Mouse (Mus musculus) embryonic facial prominence, embryonic 10.5 days (tissue): ENCODE measurements around the gene Tbce. TPM values are rescaled to one million over a fixed set of nuclear protein-coding genes. Genes with fewer than 3 reads are reported as not detected.
"Not testable (repeated sequence)": the region's sequence is repeated elsewhere in the genome, so short reads cannot be mapped to it uniquely, and the experiment has no call there.

ENCODE experiments used
- DNase-seq: peaks from one replicate; pipeline ENCODE4 v3.0.0-alpha.2; 2017; ENCODE audit warnings: low spot score
- H3K27ac ChIP-seq: fragments of 300-500 bp; sonication (generic); replicated peaks from 2 replicates; pipeline ENCODE4 v1.5.1; 2016; ENCODE audit warnings: mild to moderate bottlenecking
- H3K27me3 ChIP-seq: fragments of 300-500 bp; sonication (generic); replicated peaks from 2 replicates; pipeline ENCODE4 v1.6.1; 2016; ENCODE audit warnings: low read depth, mild to moderate bottlenecking; ENCODE audit not compliant: poor library complexity, severe bottlenecking
- H3K36me3 ChIP-seq: fragments of 300-500 bp; sonication (generic); replicated peaks from 2 replicates; pipeline ENCODE4 v1.6.1; 2016; ENCODE audit warnings: mild to moderate bottlenecking, moderate library complexity
- H3K4me1 ChIP-seq: fragments of 300-500 bp; sonication (generic); 2 replicates; pipeline ENCODE4 v1.6.1; 2016
- H3K4me3 ChIP-seq: fragments of 300-500 bp; sonication (generic); 2 replicates; pipeline ENCODE4 v1.5.1; 2016; ENCODE audit warnings: mild to moderate bottlenecking, moderate library complexity
- H3K9me3 ChIP-seq: fragments of 300-500 bp; sonication (generic); 2 replicates; pipeline ENCODE4 v1.6.1; 2016; ENCODE audit warnings: mild to moderate bottlenecking
- WGBS: fragments of 180-500 bp; shearing (Covaris S2); methylation state at CpG from one replicate; pipeline ENCODE4 v1.1.7; 2016; 5-methylcytosine and 5-hydroxymethylcytosine counted together
- polyA plus RNA-seq: library from polyadenylated mRNA; unstranded; fragments of >200 nt; fragmentation: Nextera tagmentation; extraction: Ambion mirVana; gene quantifications from 2 replicates; pipeline ENCODE4 v1.2.1, GENCODE M21; 2016

Tbce gene
- polyA plus RNA-seq, 1 experiment from 2014 or later: 49.1 TPM

GRCm38 (mm10) chr13:14062209-14063012, 23.0 kb upstream of the Tbce start:
- no peak for DNase-seq
- Histone ChIP-seq H3K4me3 (peak overlapping the region; percentile 99), H3K9me3 (no peaks in the 10 kb centered on the region), H3K4me1 (peaks cover 21% of the 10 kb centered on the region), H3K27me3 (no peaks in the 10 kb centered on the region), H3K36me3 (peaks cover 20% of the 10 kb centered on the region), H3K27ac (peak overlapping the region; percentile 97)
- 7% methylated on average over 11 of the region's 11 CpGs for WGBS

GRCm38 (mm10) chr13:14059582-14059981, 20.1 kb upstream of the Tbce start:
- no peak overlapping the region for H3K4me3 ChIP-seq
- H3K4me1 ChIP-seq: peaks cover 15% of the 10 kb centered on the region
- H3K36me3 ChIP-seq: peaks cover 40% of the 10 kb centered on the region
- H3K27ac ChIP-seq: no peak overlapping the region
- no peaks in the 10 kb centered on the region for H3K27me3 ChIP-seq
- no peaks in the 10 kb centered on the region for H3K9me3 ChIP-seq
- DNase-seq: no peak

- DNase-seq: no peak
- 93% methylated on average over 3 of the region's 3 CpGs for WGBS
- Histone ChIP-seq H3K4me1 (peaks cover 10% of the 10 kb centered on the region), H3K9me3 (no peaks in the 10 kb centered on the region), H3K27ac (no peak overlapping the region), H3K36me3 (peaks cover 68% of the 10 kb centered on the region), H3K27me3 (no peaks in the 10 kb centered on the region), H3K4me3 (no peak overlapping the region)
Observed at GRCm38 (mm10) chr13:14056801-14057200, 17.4 kb upstream of the Tbce start.

GRCm38 (mm10) chr13:14049878-14050277, 10.4 kb upstream of the Tbce start:
- Histone ChIP-seq H3K4me3 (no peak overlapping the region), H3K4me1 (no peaks in the 10 kb centered on the region), H3K9me3 (no peaks in the 10 kb centered on the region), H3K27ac (no peak overlapping the region), H3K36me3 (peaks cover 85% of the 10 kb centered on the region), H3K27me3 (no peaks in the 10 kb centered on the region)
- WGBS: 98% methylated on average over 1 of the region's 1 CpGs
- no peak for DNase-seq

- 80% methylated on average over 2 of the region's 2 CpGs for WGBS
- Histone ChIP-seq H3K36me3 (peaks cover 32% of the 10 kb centered on the region), H3K27ac (no peak overlapping the region), H3K9me3 (no peaks in the 10 kb centered on the region), H3K4me3 (no peak overlapping the region), H3K27me3 (no peaks in the 10 kb centered on the region), H3K4me1 (peaks cover 7% of the 10 kb centered on the region)
- DNase-seq: no peak
Observed at GRCm38 (mm10) chr13:14044521-14044920, 5.1 kb upstream of the Tbce start.

GRCm38 (mm10) chr13:14043851-14044250, 4.4 kb upstream of the Tbce start:
- no peak overlapping the region for H3K4me3 ChIP-seq
- H3K27ac ChIP-seq: no peak overlapping the region
- H3K4me1 ChIP-seq: peaks cover 8% of the 10 kb centered on the region
- peaks cover 25% of the 10 kb centered on the region for H3K36me3 ChIP-seq
- no peaks in the 10 kb centered on the region for H3K27me3 ChIP-seq
- DNase-seq: no peak
- H3K9me3 ChIP-seq: no peaks in the 10 kb centered on the region

- DNase-seq: no peak
- Histone ChIP-seq H3K27me3 (no peaks in the 10 kb centered on the region), H3K36me3 (peaks cover 9% of the 10 kb centered on the region; the same call in 1 of the 2 replicates), H3K4me3 (peak overlapping the region; percentile 64), H3K9me3 (no peaks in the 10 kb centered on the region), H3K27ac (peak overlapping the region; percentile 94), H3K4me1 (peaks cover 15% of the 10 kb centered on the region)
- 73% methylated on average over 5 of the region's 5 CpGs for WGBS
Observed at GRCm38 (mm10) chr13:14040186-14040585, 748 bp upstream of the Tbce start.

GRCm38 (mm10) chr13:14038911-14039291, 537 bp downstream of the Tbce start:
- Histone ChIP-seq H3K9me3 (no peaks in the 10 kb centered on the region), H3K4me3 (peak overlapping the region; percentile 64), H3K4me1 (peaks cover 15% of the 10 kb centered on the region), H3K36me3 (peaks cover 9% of the 10 kb centered on the region; the same call in 1 of the 2 replicates), H3K27me3 (no peaks in the 10 kb centered on the region), H3K27ac (peak overlapping the region; percentile 94)
- DNase-seq: no peak
- 1% methylated on average over 8 of the region's 8 CpGs for WGBS

- H3K27me3 ChIP-seq: no peaks in the 10 kb centered on the region
- H3K36me3 ChIP-seq: peaks cover 9% of the 10 kb centered on the region; the same call in 1 of the 2 replicates
- H3K4me1 ChIP-seq: peaks cover 15% of the 10 kb centered on the region
- H3K4me3 ChIP-seq: no peak overlapping the region
- H3K27ac ChIP-seq: no peak overlapping the region
- no peaks in the 10 kb centered on the region for H3K9me3 ChIP-seq
- 93% methylated on average over 11 of the region's 11 CpGs for WGBS
- no peak for DNase-seq
Observed at GRCm38 (mm10) chr13:14035875-14036630, 3.4 kb downstream of the Tbce start.

- WGBS: 92% methylated on average over 3 of the region's 3 CpGs
- H3K27me3 ChIP-seq, H3K9me3 ChIP-seq, H3K36me3 ChIP-seq, H3K4me3 ChIP-seq, H3K27ac ChIP-seq, DNase-seq: not testable (repeated sequence)
- peaks cover 13% of the 10 kb centered on the region for H3K4me1 ChIP-seq
Observed at GRCm38 (mm10) chr13:14035352-14035751, 4.1 kb downstream of the Tbce start.

- Histone ChIP-seq H3K36me3 (peaks cover 11% of the 10 kb centered on the region), H3K27ac (no peak overlapping the region), H3K4me1 (peaks cover 9% of the 10 kb centered on the region), H3K27me3 (no peaks in the 10 kb centered on the region), H3K4me3 (no peak overlapping the region), H3K9me3 (no peaks in the 10 kb centered on the region)
- DNase-seq: no peak
Observed at GRCm38 (mm10) chr13:14034073-14034348, 5.4 kb downstream of the Tbce start.

- H3K9me3 ChIP-seq: no peaks in the 10 kb centered on the region
- H3K27ac ChIP-seq: no peak overlapping the region
- no peak for DNase-seq
- H3K36me3 ChIP-seq: peaks cover 17% of the 10 kb centered on the region
- H3K4me1 ChIP-seq: peaks cover 4% of the 10 kb centered on the region
- H3K4me3 ChIP-seq: no peak overlapping the region
- no peaks in the 10 kb centered on the region for H3K27me3 ChIP-seq
- 94% methylated on average over 5 of the region's 5 CpGs for WGBS
Observed at GRCm38 (mm10) chr13:14033309-14034072, 5.9 kb downstream of the Tbce start.
